Mouse (Mus musculus) adrenal gland, postnatal 36 days (tissue): ENCODE data around the gene Mastl. TPM values are rescaled to one million over a fixed set of nuclear protein-coding genes. Genes with fewer than 3 reads are reported as not detected.
A peak's percentile ranks its signal among the peaks of the same experiment; 100 is the strongest.

ENCODE experiments used
- DNase-seq, 2 experiments: peaks; one replicate each; pipeline ENCODE4 v3.0.0; 2021; ENCODE audit warnings: mixed read lengths in 1 of 2
- long read RNA-seq, 2 experiments: library from polyadenylated mRNA; stranded (forward); transcript quantifications; one replicate each; pipeline ENCODE4 v2.0.0; 2021; ENCODE audit warnings: borderline sequencing depth in 2 of 2
- total RNA-seq, 2 experiments: library from RNA; stranded (reverse); gene quantifications; 2 replicates each; pipeline ENCODE4 v1.2.3; 2021

Gene Mastl
- total RNA-seq = 1 to 10 TPM; 1.4 to 1.7 TPM
- long read RNA-seq, experiment 1 = 0 reads
- long read RNA-seq, experiment 2 = 0 reads

DNA sequence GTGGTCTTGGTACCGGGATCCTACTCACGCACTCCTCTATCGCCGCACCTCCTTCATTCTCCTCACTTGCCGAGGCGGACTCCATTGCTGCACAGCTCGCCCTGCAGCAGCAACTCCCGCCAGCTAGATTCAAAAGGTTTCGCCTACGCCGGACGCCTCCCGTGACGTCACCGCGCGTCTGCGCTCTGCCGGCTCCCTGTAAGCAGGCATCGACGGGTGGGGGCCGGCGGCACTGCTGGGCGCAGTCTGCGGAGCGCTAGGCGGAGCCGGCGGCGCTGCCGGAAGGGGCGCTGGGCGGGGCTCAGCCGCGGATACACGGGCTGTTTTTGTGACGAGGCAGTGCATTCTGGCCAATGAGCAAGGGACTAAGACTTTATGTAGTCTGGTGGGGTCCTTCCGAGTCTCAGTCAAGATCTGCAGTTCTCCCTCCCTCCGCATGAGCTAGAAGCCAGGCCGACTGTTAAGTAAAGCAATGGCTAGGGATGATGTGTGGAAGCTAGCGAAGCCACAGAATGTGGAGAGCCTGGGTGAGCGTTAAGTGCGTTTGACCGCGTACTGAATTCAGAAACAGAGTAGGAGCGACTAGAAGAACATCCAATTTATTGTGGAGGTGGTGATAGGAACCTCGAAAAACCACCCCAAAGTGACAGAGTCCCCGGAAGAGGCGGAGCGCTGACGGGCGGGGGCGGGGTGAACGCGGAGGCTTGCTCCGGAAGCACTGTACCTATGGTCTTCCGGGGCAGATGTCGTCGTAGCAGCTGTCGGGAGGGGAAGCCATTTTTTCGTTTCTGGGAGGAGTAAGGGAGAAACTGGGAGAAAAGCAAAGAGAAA, at the start of gene Mastl, which contains the start of gene Yme1l1:
Gene Mastl, minus strand, starts transcription at position 248 of the 831 bp plus-strand sequence.
Gene Yme1l1, plus strand, starts transcription at position 593 of the 831 bp plus-strand sequence.
- DNase-seq = peak; percentile 99 to 100

DNA sequence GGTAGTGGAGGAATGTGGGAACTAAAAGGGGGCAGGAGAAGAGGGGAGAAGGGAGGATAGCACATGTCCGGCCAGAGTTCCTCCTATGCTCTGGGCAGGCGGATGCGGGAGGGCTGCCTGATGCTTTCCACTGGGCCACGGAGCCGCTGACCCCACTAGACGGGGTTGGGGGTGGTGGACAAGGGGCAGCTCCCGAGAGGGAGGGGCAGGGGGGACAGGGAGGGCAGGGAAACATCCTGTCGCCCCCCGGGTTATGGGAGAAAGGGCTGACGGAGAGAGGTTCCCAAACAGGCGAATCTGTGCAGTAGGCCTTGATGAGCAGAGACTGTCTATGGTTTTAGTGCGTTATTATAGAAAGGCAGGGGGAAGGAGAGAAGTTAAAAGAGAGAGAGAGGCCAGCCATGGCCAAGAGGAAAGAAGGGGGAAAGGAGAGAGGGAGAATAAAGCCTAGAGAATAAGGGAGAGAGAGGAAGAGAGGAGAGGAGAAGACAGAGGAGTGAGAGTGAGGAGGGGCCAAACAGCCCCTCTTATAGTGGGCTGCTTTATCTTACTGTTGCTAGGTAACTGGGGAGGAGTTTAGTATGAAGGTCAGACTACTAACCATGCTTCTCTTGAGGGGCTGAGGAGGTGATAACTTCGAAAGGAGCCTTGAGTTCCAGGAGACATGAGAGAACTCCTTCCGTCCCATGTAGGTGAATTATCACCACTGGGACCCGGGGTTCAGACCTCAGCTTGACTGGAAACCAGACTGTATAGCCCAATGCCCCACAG, 47.3 kb upstream of the Mastl start:
- DNase-seq = no peak

DNA sequence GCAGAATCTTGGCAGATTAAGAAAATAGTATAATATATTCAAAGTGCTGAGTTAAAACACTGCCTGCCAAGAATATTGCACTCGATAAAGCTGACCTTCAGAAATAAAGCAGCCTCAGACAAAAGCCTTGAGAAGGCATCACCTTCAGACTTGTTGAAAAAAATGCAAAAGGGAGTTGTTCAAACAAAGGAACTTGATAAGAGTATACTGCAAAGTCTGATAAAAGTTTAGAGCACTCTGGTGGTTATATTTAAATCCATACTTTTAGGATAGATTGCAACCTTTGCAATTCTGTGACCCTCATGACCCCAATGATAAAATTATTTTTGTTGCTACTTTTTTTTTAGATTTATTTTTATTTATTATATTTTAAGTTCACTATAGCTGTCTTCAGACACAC, 45.2 kb upstream of the Mastl start:
- no peak for DNase-seq

GRCm38 (mm10) chr2:23194366-23194765, 38.5 kb upstream of the Mastl start:
- DNase-seq = no peak

- no peak for DNase-seq
These were observed 16.5 kb upstream of the Mastl start for GRCm38 (mm10) chr2:23172305-23172704.

DNA sequence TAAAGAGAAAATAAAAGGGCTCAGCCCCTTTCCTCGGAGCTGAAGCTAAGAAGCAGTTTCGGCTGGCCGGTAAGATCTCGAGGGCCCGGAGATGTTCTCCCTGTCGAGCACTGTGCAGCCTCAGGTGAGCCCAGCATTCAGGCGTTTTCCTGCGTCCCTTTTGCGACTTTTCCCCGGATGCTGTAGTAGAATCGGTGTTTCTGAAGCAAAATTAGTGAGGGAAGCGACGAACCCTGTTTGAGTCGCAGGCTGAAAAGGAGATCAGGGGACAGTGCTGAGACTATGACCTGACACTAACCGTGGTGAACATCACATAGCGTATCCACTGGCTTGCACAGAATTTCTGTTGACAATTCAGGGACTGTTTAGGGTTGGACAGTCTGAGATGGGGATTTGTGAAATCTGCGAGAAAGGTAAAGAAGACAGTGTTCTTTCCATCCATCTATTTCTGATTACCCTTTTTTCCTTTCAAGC, 821 bp upstream of the Mastl start:
- DNase-seq = no peak

DNA sequence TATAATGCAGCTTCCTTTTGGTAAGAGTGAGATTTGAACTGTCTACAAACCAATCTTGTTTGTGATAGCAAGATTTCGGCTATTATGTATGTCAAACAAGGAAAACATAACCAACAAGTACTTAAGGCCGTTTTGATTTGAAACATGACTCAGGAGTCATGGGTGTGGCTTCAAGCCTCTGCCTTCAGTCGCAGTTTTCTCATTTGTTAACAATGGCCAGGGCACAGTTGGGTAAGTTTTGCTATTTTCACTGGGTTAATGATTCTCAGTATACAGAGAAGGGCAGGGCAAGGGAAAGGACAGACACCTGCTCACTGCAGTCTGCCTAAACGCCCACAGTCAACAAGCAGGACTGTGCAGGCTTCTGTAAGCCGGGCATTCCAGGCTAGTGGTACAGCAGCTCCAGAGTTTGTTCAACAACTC, 614 bp downstream of the Mastl start:
- DNase-seq = no peak

GRCm38 (mm10) chr2:23119573-23119972, 36.3 kb downstream of the Mastl start:
- DNase-seq = no peak

GRCm38 (mm10) chr2:23102266-23102665, 53.6 kb downstream of the Mastl start:
- no peak for DNase-seq

- no peak for DNase-seq
These were observed 58.8 kb downstream of the Mastl start for GRCm38 (mm10) chr2:23097028-23097427.

DNA sequence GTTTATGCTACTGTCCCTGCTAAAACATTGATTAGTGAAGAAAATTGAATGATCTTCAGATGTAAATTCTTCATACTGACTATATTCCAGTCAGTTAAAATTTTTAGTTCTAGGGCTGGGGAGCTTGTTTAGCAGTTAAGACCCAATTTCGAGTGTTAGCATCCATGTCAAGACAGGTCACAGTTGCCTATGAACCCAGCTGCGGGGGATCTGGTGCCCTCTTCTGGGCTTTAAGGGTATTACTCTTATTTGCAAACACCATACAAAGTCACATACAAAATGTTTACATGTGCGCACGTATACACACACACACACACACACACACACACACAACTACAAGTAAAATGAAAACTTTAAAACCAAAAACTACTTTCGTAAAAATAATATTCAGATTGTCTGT, 63.6 kb downstream of the Mastl start:
- DNase-seq = peak in 1 of 2 experiments; percentile 44

- DNase-seq = no peak
These were observed 71.3 kb downstream of the Mastl start for GRCm38 (mm10) chr2:23084540-23084939.

GRCm38 (mm10) chr2:23078588-23078987, 77.2 kb downstream of the Mastl start:
- no peak for DNase-seq

GRCm38 (mm10) chr2:23077693-23078092, 78.1 kb downstream of the Mastl start:
- DNase-seq = no peak

GRCm38 (mm10) chr2:23076783-23077182, 79.0 kb downstream of the Mastl start:
- no peak for DNase-seq

GRCm38 (mm10) chr2:23075846-23076245, 80.0 kb downstream of the Mastl start:
- no peak for DNase-seq

GRCm38 (mm10) chr2:23071406-23071805, 84.4 kb downstream of the Mastl start:
- DNase-seq = peak in 1 of 2 experiments; percentile 33

DNA sequence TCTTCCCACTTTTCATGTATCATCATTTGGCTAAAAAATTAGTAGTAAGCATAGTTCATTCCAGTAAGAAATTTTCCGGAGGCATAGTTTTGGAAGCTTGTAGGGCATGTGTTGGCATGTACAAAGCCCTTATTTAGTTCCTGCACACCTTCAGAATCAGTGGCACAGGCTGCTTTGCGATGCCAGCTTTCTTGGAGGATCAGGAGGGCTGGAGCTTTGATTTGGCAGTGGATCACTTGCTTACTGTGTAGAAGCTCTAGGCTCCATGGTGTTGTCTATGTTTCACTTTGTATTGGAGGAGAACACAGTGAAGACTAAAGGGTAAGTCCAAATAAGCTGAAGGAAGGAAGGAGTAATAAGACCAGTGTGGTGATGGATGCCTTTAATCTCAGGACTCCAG, 85.3 kb downstream of the Mastl start:
- no peak for DNase-seq

- DNase-seq = peak; percentile 97 to 98
These were observed 86.7 kb downstream of the Mastl start for GRCm38 (mm10) chr2:23068894-23069744.

- no peak for DNase-seq
These were observed 87.5 kb downstream of the Mastl start for GRCm38 (mm10) chr2:23068370-23068737.

DNA sequence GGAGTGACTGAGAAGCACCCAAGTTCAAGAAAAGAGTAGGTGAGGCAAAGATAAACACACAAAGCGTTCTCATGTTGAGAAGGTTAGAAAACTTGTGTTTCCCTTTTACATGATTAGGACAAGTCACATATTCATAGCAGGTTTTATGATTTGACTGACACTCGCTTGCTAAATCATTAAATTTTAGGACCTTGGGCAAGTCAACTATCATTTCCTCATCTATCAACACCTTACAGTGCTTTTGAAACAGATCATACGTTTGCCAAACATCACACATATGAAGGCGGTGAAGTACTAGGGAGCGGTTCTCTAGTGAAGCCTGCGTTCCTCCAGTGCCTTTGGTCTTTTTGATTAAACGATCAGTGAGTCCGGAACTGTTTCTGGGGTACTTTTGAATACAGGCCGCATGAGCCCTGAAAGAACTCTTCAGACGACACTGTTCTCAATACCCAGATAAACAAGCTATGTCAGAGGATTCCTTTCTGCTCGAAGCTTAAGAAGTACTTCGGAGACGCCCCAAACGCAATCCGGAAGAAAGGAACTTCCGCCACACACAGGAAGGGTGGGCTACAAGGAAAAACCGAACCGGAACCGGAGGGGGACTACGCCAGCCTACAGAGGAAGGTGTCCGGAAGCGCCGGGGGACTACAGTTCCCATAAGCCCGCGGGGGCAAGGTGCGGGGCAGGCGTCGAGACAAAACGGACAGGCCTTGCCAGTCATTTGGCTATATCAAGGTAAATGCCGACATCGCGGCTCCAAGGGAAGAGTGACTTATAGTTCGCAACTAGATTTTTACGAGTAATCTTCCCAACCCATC, 88.1 kb downstream of the Mastl start, which contains the start of gene Acbd5:
Gene Acbd5, plus strand, starts transcription at position 616 of the 818 bp plus-strand sequence.
- peak; percentile 97 for DNase-seq
